Mouse (Mus musculus) testis, adult 2 months (tissue): ENCODE data around the gene Lmo1.

Experiments
- CTCF ChIP-seq: fragments of 200-500 bp; IDR thresholded peaks from 2 replicates; pipeline ENCODE4 v1.5.1; 2012; ENCODE audit warnings: low read depth, mild to moderate bottlenecking, inconsistent platforms, low read length, moderate library complexity; ENCODE audit not compliant: control insufficient read depth, insufficient read depth, insufficient replicate concordance
- POLR2A ChIP-seq: fragments of 200-500 bp; IDR thresholded peaks from 2 replicates; pipeline ENCODE4 v1.6.1; 2012; ENCODE audit warnings: low read depth, mild to moderate bottlenecking, inconsistent platforms, low read length, moderate library complexity; ENCODE audit not compliant: control insufficient read depth

DNA sequence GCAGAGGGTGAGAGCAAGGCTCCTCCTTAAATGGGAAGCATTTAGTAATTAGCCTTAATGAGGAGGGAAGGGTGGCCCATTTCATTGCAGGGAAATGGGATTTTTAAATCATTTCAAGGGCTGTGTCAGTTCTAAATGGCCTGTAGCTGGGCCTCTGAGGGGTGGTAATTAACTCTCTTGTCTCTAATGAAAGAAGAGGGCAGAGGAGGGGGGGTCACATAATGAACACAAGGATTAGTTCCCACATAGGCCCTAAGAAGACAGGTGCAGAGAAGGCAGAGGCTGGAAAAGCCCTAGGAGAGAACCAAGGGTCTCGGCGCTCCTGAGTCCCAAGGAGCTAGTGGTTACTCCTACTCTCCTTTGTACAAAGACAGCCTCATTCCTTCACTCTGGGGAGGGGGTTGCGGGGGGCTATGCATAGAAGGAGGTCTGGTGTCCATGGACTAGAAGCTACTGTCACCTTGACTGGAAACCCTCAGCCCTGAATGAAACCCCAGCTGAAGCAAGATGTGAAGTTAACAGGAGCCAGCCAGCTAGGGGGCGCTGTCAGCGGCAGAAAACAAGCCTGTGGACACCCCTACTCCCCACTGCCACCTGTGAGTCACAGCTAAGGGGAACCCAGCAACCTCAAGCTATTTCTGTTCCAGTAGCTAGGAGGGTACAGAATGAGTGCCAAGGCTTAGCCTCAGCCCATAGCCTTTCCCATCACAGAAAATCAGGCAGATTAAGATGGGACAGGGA, 44.9 kb downstream of the Lmo1 start:
- TF ChIP-seq POLR2A (no peak), CTCF (peak; percentile 46; the same call in 1 of the 2 replicates)
